Mouse (Mus musculus): ENCODE results near the gene Rftn1.

The Rftn1 gene

GRCm38 (mm10) chr17:49975481-49975880 lies 215.0 kb downstream of the Rftn1 start:
- no peak for DNase-seq

GRCm38 (mm10) chr17:49974996-49975395 lies 215.5 kb downstream of the Rftn1 start:
- DNase-seq = no peak

- DNase-seq = no peak
Measured at GRCm38 (mm10) chr17:49972164-49972563, 218.3 kb downstream of the Rftn1 start.

DNA sequence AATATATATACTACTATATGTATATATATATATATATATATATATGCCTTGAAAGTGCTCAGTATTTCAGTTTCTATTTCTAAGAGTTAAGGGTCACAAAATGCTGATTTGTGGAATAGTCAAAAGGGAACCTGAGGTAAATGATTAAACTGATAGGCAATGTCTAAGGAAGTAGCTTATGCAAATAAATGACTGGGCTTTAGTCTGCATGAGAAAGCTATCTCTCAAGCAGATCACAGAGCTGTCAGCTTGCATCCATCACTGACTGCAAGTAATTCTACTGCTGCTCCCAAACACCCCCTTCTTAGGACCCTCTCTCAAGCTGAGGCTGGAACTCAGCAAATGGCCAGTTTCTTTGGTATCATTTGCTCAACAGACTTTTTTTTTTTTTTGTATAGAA lies 219.4 kb downstream of the Rftn1 start:
- DNase-seq = no peak

DNA sequence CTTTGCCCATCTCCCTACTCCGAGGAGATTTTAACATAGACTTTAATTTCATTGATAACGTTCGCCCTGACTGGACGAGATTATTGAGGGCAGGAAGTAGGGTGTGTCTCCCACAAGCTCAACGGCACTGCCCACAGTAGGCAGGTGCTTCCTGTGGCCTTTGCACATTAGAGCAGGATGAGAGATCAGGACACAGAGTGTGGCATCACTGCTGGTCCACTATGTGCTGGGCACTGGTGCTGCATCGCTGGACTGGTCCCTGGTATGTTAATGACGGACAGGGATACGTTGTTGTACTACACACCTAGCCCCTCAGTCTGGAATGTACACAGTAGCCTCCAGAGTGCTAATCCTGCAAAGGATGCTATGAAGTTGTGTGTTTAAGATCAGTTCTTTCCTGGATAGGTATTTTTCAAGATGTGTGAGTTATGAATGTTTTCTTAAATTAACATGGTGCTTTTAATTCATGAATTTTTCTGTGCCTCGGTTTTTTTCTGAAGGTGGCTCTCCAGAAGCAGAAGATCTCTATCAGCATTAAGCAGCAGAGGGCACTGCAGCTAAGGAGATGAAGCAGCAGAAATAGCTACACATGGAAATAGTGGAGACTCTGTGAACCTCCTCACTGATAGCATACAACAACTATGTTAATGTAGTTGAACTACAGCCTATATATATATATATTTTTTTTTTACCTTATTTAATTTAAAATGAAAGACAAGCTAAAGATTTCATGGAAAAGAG lies 221.8 kb downstream of the Rftn1 start:
- peak; percentile 73 to 83 for DNase-seq

DNA sequence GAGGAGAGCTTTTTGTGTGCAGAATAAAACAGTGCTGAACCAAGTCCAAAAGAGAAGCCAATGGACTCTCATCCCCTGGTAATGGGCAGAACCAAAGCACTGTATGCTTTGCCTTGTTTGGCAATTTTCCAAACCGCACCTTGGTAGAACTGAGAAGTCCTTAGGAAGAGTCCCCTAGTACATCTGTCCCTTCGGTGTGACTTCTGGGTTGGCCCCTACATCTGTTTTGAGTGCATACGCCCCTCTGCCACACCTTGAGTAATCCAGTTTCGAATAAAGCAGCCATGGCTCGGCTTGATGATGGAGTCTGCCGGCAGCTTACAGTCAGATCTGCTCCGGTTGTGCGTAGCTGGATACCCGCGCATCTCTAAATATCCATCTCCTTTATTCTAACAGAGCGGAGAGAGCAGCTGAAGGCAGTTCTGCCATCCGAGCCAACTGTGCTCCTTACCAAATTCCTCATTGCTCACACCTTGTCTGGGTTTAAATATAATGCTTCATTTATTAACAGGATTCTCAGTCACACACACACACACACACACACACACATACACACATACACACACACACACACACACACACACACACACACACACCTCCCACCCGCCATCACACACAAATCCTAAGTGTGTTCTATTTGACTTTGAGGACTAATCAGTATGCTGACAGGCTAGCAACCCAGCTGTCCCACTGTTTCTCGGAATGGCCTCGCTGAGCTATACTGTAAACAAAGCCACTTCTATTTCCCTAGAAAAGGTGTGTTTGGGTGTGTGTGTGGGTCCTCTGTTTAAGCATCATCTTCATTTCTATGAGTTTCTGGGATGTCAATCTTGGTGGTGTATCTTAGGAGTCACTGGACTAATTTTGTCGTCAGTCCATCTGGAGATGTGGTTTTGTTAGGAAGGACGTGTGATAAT lies 224.4 kb downstream of the Rftn1 start:
- no peak for DNase-seq

DNA sequence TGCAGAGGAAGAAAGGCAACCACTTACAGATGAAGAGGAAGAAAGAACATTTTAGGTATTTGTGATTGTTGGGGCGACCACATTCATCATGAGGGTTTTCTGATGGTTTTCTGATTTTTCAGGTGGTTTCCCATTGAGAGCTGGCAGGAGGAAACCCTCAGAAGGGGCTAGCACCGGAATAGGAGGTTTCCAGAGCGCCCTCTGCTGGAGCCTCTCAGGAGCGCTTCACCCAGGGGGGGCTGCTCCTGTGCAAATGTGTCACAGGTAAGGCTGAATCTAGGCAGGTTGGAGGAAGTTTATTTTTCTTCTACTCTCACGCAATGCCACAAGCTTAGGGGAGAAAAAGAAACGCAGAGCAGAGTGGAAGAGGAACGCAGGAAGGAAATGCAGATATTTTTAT lies 225.4 kb downstream of the Rftn1 start:
- DNase-seq = peak in 1 of 2 experiments; percentile 29

DNA sequence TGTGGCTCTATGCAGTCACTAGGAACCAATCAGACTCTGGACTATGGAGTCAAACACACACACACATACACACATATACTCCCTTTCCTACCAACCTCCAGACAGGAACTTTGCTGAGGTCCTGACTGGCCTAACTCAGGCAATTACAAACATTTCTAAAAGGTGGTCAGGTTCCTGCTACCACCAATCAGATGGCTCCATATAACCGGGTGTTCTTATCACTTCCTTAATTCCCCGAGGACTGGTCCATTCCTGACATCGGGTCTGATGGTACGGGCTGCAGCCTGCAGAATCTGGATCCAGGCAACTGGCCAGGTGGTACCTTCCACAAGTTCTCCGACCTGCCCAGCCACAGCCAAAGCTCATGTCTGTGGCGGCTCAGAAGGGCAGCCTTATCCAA lies 226.0 kb downstream of the Rftn1 start:
- no peak for DNase-seq

- no peak for DNase-seq
Measured at GRCm38 (mm10) chr17:49959021-49959420, 231.5 kb downstream of the Rftn1 start.

- peak; percentile 36 to 48 for DNase-seq
Measured at GRCm38 (mm10) chr17:49951856-49952607, 238.4 kb downstream of the Rftn1 start.

GRCm38 (mm10) chr17:49951491-49951855 lies 239.0 kb downstream of the Rftn1 start:
- DNase-seq = peak; percentile 77 to 89

DNA sequence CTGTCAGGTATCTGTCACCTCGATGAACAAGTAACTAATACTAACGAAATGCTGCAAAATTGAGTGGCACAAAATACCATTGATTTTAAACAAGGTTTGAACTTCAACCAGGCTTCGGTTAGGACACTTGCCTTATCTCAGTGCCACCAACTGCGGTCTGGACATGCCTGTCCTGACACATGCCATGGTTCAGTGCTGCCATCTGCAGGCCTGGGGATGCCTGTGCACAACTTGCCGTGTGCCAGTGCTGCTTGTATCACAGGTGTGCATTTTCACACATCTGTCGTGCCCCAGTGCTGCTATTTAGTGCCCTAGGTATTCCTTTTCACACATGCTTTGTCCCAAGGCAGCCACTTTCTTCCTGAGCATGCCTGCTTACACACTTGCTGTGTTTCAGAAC lies 247.8 kb downstream of the Rftn1 start:
- peak in 1 of 2 experiments; percentile 27 for DNase-seq

Measured in cerebellum, postnatal 25 days (tissue).